Mouse (Mus musculus) embryonic facial prominence, embryonic 11.5 days (tissue): ENCODE measurements around the gene Pus7. TPM values are rescaled to one million over a fixed set of nuclear protein-coding genes. Genes with fewer than 3 reads are reported as not detected.
A peak's percentile ranks its signal among the peaks of the same experiment; 100 is the strongest.
"Not testable (repeated sequence)": the region's sequence is repeated elsewhere in the genome, so short reads cannot be mapped to it uniquely, and the experiment has no call there.

Source experiments
- ATAC-seq: fragments of 200-750 bp; cut with Nextera tagmentation; replicated peaks from 2 replicates; pipeline ENCODE4 v1.8.0; 2017; ENCODE audit warnings: low read depth; ENCODE audit not compliant: insufficient number of reproducible peaks, low FRiP score, low TSS enrichment
- DNase-seq: peaks from one replicate; pipeline ENCODE4 v3.0.0-alpha.2; 2015; ENCODE audit warnings: low spot score
- H3K27ac ChIP-seq: fragments of 300-500 bp; sonication (generic); replicated peaks from 2 replicates; pipeline ENCODE4 v1.5.1; 2014; ENCODE audit warnings: mild to moderate bottlenecking, low read depth, low read length, control low read depth
- H3K27me3 ChIP-seq: fragments of 300-500 bp; sonication (generic); 2 replicates; pipeline ENCODE4 v1.6.1; 2014; ENCODE audit warnings: mild to moderate bottlenecking, low read length, moderate library complexity, mixed read lengths; ENCODE audit not compliant: control insufficient read depth, insufficient read depth
- H3K36me3 ChIP-seq: fragments of 300-500 bp; sonication (generic); replicated peaks from 2 replicates; pipeline ENCODE4 v1.6.1; 2014; ENCODE audit warnings: low read depth, mild to moderate bottlenecking, low read length, moderate library complexity, mixed read lengths; ENCODE audit not compliant: control insufficient read depth, insufficient read depth
- H3K4me1 ChIP-seq: fragments of 300-500 bp; sonication (generic); 2 replicates; pipeline ENCODE4 v1.6.1; 2014; ENCODE audit warnings: low read length, mixed read lengths; ENCODE audit not compliant: control insufficient read depth, insufficient read depth
- H3K4me2 ChIP-seq: fragments of 300-500 bp; sonication (generic); 2 replicates; pipeline ENCODE4 v1.6.1; 2014; ENCODE audit warnings: low read depth, mild to moderate bottlenecking, control low read depth, low read length, moderate library complexity
- H3K4me3 ChIP-seq: fragments of 300-500 bp; sonication (generic); 2 replicates; pipeline ENCODE4 v1.5.1; 2014; ENCODE audit warnings: low read depth, low read length, control low read depth
- H3K9ac ChIP-seq: fragments of 300-500 bp; sonication (generic); replicated peaks from 2 replicates; pipeline ENCODE4 v1.6.1; 2014; ENCODE audit warnings: mild to moderate bottlenecking, control low read depth, low read length
- H3K9me3 ChIP-seq: fragments of 300-500 bp; sonication (generic); replicated peaks from 2 replicates; pipeline ENCODE4 v1.6.1; 2016; ENCODE audit warnings: mild to moderate bottlenecking, low read length, inconsistent platforms, mixed read lengths; ENCODE audit not compliant: control insufficient read depth
- WGBS: fragments of 180-500 bp; shearing (Covaris S2); extraction: QIAGEN DNeasy Blood & Tissue Kit; methylation state at CpG from one replicate; pipeline ENCODE4 v1.1.7; 2014; 5-methylcytosine and 5-hydroxymethylcytosine counted together
- polyA plus RNA-seq: library from polyadenylated mRNA; unstranded; fragments of >200 nt; fragmentation: Nextera tagmentation; extraction: Ambion mirVana; gene quantifications from 2 replicates; pipeline ENCODE4 v1.2.1, GENCODE M21; 2014

Pus7 gene
- polyA plus RNA-seq, 1 experiment from 2014 or later, result 35.6 TPM

GRCm38 (mm10) chr5:23712130-23713001 lies 71.1 kb downstream of the Pus7 start:
- Histone ChIP-seq H3K4me3 (peak overlapping the region; percentile 66), H3K27me3 (no peaks in the 10 kb centered on the region), H3K27ac (no peak overlapping the region), H3K4me1 (no peaks in the 10 kb centered on the region), H3K4me2 (peak overlapping the region; percentile 32), H3K36me3 (peaks cover 17% of the 10 kb centered on the region), H3K9ac (peak overlapping the region; percentile 73), H3K9me3 (peaks cover 14% of the 10 kb centered on the region)
- peak; percentile 99 for ATAC-seq
- peak; percentile 81 for DNase-seq
- 5% methylated on average over 57 of the region's 60 CpGs for WGBS

- H3K27me3 ChIP-seq, H3K27ac ChIP-seq, H3K4me1 ChIP-seq, DNase-seq: not testable (repeated sequence)
- peak overlapping the region; percentile 73 for H3K9ac ChIP-seq
- peaks cover 24% of the 10 kb centered on the region for H3K36me3 ChIP-seq
- 68% methylated on average over 6 of the region's 6 CpGs for WGBS
- ATAC-seq, result 0 out of 2 replicates have a peak, but pooled peaks have one; percentile 11
- peaks cover 14% of the 10 kb centered on the region for H3K9me3 ChIP-seq
- peak overlapping the region; percentile 32 for H3K4me2 ChIP-seq
- peak overlapping the region; percentile 66 for H3K4me3 ChIP-seq
These were observed 71.8 kb downstream of the Pus7 start for GRCm38 (mm10) chr5:23711671-23712129.

- no peak overlapping the region for H3K4me3 ChIP-seq
- H3K4me2 ChIP-seq, result no peak overlapping the region
These were observed 72.3 kb downstream of the Pus7 start for GRCm38 (mm10) chr5:23711244-23711643.

GRCm38 (mm10) chr5:23709661-23710060 lies 73.8 kb downstream of the Pus7 start:
- 96% methylated on average over 1 of the region's 1 CpGs for WGBS
- H3K4me3 ChIP-seq, result no peak overlapping the region
- no peak overlapping the region for H3K4me2 ChIP-seq
- H3K36me3 ChIP-seq, result peaks cover 24% of the 10 kb centered on the region
- H3K4me1 ChIP-seq, result no peaks in the 10 kb centered on the region
- peaks cover 14% of the 10 kb centered on the region for H3K9me3 ChIP-seq
- ATAC-seq (no peak), DNase-seq (no peak)
- no peak overlapping the region for H3K9ac ChIP-seq
- H3K27ac ChIP-seq, result no peak overlapping the region
- H3K27me3 ChIP-seq, result no peaks in the 10 kb centered on the region

More at GRCm38 (mm10) chr5:23711244-23711643, 72.3 kb downstream of the Pus7 start:
- H3K9ac ChIP-seq, result no peak overlapping the region
- ATAC-seq (no peak), DNase-seq (no peak)
- no peaks in the 10 kb centered on the region for H3K4me1 ChIP-seq
- peaks cover 24% of the 10 kb centered on the region for H3K36me3 ChIP-seq
- no peaks in the 10 kb centered on the region for H3K27me3 ChIP-seq
- H3K9me3 ChIP-seq, result peaks cover 14% of the 10 kb centered on the region
- H3K27ac ChIP-seq, result no peak overlapping the region
- WGBS, result 93% methylated on average over 4 of the region's 4 CpGs

- H3K27me3 ChIP-seq, H3K4me2 ChIP-seq, H3K4me3 ChIP-seq, DNase-seq, H3K9ac ChIP-seq, H3K27ac ChIP-seq, H3K4me1 ChIP-seq, ATAC-seq: not testable (repeated sequence)
- peaks cover 44% of the 10 kb centered on the region for H3K36me3 ChIP-seq
- WGBS, result 99% methylated on average over 31 of the region's 34 CpGs
- H3K9me3 ChIP-seq, result peaks cover 24% of the 10 kb centered on the region
These were observed 76.6 kb downstream of the Pus7 start for GRCm38 (mm10) chr5:23706601-23707597.

- no peaks in the 10 kb centered on the region for H3K9me3 ChIP-seq
- H3K9ac ChIP-seq, result no peak overlapping the region
- peaks cover 4% of the 10 kb centered on the region for H3K36me3 ChIP-seq
- WGBS, result 100% methylated on average over 1 of the region's 1 CpGs
- ATAC-seq, result no peak
- no peak overlapping the region for H3K4me3 ChIP-seq
- H3K4me2 ChIP-seq, result no peak overlapping the region
- no peaks in the 10 kb centered on the region for H3K4me1 ChIP-seq
- no peak overlapping the region for H3K27ac ChIP-seq
- no peak for DNase-seq
- no peaks in the 10 kb centered on the region for H3K27me3 ChIP-seq
These were observed 86.1 kb downstream of the Pus7 start for GRCm38 (mm10) chr5:23697457-23697856.
